Mouse (Mus musculus) urinary bladder, postnatal 14 days (tissue): ENCODE results near the gene Vwa2.

Source experiments
- DNase-seq: peaks from one replicate; pipeline ENCODE4 v3.0.0; 2021; ENCODE audit warnings: low spot score

Gene Vwa2

GRCm38 (mm10) chr19:56873816-56874600, at the start of gene Vwa2:
TSS of gene Vwa2 (plus strand) at chr19:56874249.
- peak; percentile 20 for DNase-seq

DNA sequence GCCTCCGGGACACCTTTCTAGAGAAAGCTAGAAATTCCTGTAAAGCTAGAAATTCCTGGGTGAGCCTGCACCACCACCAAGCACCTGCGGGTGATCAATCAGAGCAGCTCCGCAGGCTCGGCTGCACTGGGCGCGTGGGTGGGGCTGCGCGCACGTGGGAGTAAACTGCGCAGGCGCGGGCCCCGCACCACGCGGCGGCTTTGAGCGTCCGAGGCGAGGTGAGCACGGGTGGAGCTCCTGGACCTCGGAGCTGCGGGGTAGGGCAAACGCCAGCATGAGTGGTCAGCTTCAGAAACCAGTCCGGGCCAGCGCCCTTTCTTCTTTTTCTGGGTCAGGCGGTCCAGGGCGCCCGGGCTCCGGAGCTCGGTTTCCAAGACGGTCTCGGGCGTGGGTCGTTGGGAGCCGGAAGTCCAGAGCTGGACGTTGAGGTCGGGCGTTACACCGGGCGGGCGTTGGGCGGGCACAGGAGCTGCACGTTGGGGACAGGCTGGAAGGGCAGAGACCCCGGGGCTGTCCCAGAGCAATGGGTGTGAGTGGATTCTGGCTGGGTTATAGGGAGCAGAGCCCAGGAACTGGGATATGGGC, 47.9 kb upstream of the Vwa2 start, which contains the start of gene Tdrd1:
TSS of gene Tdrd1 (plus strand) at position 163 of the 585 bp plus-strand sequence.
- peak; percentile 26 for DNase-seq

- DNase-seq = no peak
Measured at GRCm38 (mm10) chr19:56828305-56828704, 45.7 kb upstream of the Vwa2 start.

- DNase-seq = no peak
Measured at GRCm38 (mm10) chr19:56829267-56829666, 44.8 kb upstream of the Vwa2 start.

DNA sequence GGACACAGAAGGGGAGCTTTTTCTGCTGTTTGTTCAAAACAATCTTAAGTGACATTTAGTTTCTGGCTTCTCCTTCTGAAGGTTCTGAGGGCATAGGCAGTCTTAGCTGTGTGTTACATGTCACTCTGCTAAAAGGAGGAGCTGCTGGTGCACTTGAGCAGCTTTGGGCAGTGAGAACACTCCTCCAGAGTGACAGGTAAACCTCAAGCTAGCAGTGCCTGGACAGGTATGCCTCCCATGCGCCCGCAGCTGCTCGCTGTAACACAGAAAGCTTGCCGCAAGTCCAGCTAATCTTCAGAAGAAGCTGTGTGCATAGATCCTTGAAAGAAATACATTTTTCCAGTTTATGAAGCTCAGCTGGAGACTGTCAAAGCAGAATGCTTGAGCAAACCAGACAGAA, 43.9 kb upstream of the Vwa2 start:
- DNase-seq = no peak

DNA sequence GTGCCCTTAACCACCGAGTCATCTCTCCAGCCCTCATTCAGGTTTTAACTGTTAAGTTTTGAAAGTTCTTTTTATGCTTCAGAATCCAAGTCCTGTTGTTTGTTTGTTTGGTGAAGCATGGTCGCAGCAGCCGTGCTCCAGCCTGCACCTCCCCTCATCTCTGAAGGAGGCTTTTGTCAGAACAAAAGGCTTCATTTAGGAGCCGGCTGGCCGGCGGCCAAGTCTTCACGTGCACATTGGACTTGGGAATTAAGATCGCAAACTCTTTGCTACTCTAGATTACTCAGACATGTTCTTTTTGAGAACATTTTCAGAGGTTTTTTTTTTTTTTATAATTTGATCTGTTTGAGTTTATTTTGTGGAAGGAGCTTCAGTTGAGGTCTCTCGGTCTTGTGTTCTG, 38.7 kb upstream of the Vwa2 start:
- DNase-seq = no peak

GRCm38 (mm10) chr19:56838942-56839706, 34.9 kb upstream of the Vwa2 start:
- no peak for DNase-seq

- no peak for DNase-seq
Measured at GRCm38 (mm10) chr19:56842974-56843373, 31.1 kb upstream of the Vwa2 start.

GRCm38 (mm10) chr19:56852590-56852989, 21.5 kb upstream of the Vwa2 start:
- DNase-seq = no peak

GRCm38 (mm10) chr19:56856455-56856854, 17.6 kb upstream of the Vwa2 start:
- DNase-seq = no peak

GRCm38 (mm10) chr19:56867701-56868100, 6.3 kb upstream of the Vwa2 start:
- no peak for DNase-seq

DNA sequence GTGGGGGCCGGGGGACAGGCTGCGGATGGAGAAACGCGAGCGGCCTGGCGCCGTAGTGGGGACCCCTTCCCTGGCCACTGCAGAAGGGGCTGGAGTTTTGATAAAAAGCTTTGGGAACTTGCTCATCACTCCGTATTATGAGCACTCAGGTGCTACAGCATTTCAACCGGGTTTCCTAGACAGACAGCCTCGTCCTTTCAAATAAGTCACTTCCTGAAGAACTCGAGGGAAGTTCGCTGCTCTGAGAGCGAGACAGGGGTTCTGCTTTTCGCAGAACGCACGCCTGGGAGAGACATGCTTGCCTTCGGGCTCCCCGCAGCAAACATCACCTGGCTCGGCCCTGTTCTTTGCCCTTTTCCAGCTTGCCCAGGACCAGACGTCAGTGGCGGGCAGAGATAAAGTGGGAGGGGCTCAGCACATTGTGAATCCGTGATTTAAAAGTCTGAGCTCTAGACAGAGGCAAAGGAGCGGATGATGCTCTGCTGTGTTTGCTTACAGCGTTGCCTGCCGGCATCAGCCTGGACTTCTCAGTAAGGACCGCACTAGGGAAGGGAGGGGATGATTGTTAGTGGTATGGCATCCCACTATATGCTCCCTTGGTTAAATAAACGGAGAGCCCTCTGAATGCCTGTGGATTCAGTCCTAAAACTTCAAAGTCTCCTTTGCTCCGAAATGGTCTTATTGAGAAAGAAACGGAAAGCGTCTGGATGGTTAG, 709 bp downstream of the Vwa2 start:
- no peak for DNase-seq

DNA sequence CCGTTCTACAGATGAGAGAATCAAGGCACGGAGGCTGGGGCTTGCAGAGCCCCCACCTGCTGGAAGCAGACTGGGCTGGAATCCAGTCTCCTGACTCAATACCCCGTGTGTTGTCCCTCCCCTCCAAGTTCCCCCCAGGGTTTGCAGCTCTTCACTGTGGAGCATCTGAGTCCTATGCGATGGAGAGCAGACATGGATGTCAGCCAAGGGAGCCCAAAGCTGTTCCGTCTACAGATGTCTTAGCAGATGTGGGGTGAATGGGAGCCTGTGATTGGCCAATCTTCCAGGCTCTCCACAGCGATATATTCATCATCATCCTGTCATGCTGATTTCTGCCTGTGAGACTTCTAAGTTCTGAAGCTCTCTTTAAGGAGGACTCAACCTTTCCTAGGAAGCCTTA, 3.3 kb downstream of the Vwa2 start:
- DNase-seq = no peak

GRCm38 (mm10) chr19:56887879-56888278, 13.8 kb downstream of the Vwa2 start:
- DNase-seq = no peak

DNA sequence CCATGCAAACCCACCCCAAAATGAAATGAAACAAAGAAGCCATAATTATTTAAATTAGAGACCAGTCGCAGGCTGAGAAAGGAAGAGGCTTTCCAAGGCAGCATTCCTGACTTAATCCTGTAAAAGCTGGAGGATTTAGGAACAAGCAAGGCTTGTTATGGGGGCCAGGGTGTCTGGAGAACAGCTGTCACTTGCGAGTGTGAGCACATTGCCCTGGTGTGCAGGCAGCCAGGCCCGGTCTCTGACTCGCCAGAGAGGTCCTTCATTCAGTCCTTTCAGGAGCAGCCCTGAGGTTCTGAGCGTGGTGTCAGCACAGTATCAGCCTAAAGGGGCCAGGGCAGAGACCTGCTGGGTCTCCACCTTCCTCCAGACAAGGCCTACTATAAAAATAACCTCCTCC, 14.6 kb downstream of the Vwa2 start:
- no peak for DNase-seq

DNA sequence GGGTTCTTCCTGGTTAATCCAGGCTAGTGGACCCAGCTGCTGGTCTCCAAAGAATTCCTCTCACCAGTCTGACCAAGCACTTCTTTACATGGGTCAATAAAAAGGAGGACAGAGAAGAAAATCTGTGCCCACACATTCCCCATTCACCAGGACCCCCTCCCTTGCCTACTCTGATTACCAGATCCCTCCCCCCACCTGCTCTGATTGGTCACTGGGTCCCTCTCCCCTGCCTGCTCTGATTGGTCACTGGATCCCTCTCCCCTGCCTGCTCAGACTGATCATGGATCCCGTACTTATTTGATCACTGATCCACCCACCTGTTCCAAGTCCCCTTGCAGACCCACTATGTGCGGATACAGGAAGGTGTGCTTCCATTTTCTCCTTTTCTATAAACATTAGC, 17.4 kb downstream of the Vwa2 start:
- no peak for DNase-seq

GRCm38 (mm10) chr19:56892586-56892985, 18.5 kb downstream of the Vwa2 start:
- no peak for DNase-seq

GRCm38 (mm10) chr19:56893326-56893725, 19.3 kb downstream of the Vwa2 start:
- no peak for DNase-seq

GRCm38 (mm10) chr19:56897654-56898053, 23.6 kb downstream of the Vwa2 start:
- DNase-seq = no peak

- DNase-seq = no peak
Measured at GRCm38 (mm10) chr19:56904095-56904494, 30.0 kb downstream of the Vwa2 start.

DNA sequence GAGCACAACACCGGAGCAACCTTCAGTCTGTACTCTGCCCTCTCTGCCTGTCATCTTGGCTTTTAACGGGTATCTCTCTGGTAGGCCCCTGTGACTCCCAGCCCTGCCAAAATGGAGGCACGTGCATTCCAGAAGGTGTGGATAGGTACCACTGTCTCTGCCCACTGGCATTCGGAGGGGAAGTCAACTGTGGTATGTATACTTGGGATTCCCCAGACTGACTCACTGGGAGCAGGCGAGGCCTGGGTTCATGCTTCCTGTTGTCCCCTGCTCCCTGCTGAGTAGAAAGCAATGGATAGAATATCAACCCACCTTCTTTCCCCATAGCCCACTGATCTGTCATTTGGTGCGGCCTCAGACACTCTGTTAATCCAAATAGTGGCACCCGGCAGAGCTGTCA, 31.3 kb downstream of the Vwa2 start:
- no peak for DNase-seq

DNA sequence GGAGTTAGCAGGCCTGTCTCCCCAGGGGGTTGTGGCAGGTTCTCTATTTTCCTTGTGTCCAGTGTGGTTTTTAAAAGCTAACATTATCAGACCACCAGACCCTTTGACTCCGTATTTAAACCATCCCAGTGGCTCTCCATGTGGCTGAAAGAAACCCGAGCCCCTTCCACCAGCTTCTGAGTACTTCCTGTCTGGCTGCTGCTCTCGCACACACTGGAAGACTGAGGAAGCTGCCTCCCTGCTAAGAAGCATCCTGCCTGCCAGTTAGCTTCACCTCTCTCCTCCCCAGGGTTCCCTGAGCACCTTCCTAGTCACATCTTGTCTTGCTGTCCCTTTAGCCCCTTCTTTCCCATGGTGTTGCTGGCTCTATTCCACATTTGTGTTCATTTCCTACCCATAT, 33.8 kb downstream of the Vwa2 start:
- no peak for DNase-seq
